Mouse (Mus musculus): Measurements from ENCODE around the gene Uvssa. TPM values are rescaled to one million over a fixed set of nuclear protein-coding genes. Genes with fewer than 3 reads are reported as not detected.

The Uvssa gene
- polyA plus RNA-seq, 1 experiment from 2014 or later, result 8.4 TPM

- no peak for TF ChIP-seq CTCF (IDR thresholded peaks at IDR 0.05; ENCODE audit: low read depth)
- WGBS, result 80% methylated on average over 18 of the region's 18 CpGs
- Histone ChIP-seq H3K4me3 (ENCODE audit: low read depth, low read length) (no peak overlapping the region), H3K4me2 (no peak overlapping the region), H3K27ac (ENCODE audit: low read depth) (no peak overlapping the region), H3K4me1 (ENCODE audit: insufficient read depth) (no peaks in the 10 kb centered on the region), H3K9me3 (ENCODE audit: low read depth, low read length) (no peaks in the 10 kb centered on the region), H3K36me3 (ENCODE audit: insufficient read depth) (peaks cover 60% of the 10 kb centered on the region), H3K9ac (no peak overlapping the region), H3K27me3 (ENCODE audit: insufficient read depth, low read length) (no peaks in the 10 kb centered on the region)
- ATAC-seq (ENCODE audit: insufficient read depth), result no peak
- DNase-seq, result no peak
Observed at GRCm38 (mm10) chr5:33372331-33373038, 5.9 kb upstream of the Uvssa start.

- no peak for TF ChIP-seq CTCF (IDR thresholded peaks at IDR 0.05; ENCODE audit: low read depth)
- Histone ChIP-seq H3K4me2 (peak overlapping the region; percentile 89), H3K27me3 (ENCODE audit: insufficient read depth, low read length) (no peaks in the 10 kb centered on the region), H3K4me1 (ENCODE audit: insufficient read depth) (0 out of 2 replicates have a peak, but pooled peaks cover 3% of the 10 kb centered on the region), H3K4me3 (ENCODE audit: low read depth, low read length) (peak overlapping the region; percentile 63), H3K27ac (ENCODE audit: low read depth) (peak overlapping the region; percentile 84; the same call in 1 of the 2 replicates), H3K9me3 (ENCODE audit: low read depth, low read length) (no peaks in the 10 kb centered on the region), H3K36me3 (ENCODE audit: insufficient read depth) (peaks cover 16% of the 10 kb centered on the region), H3K9ac (peak overlapping the region; percentile 60; the same call in 1 of the 2 replicates)
- no peak for ATAC-seq (ENCODE audit: insufficient read depth)
- WGBS, result 33% methylated on average over 6 of the region's 6 CpGs
- DNase-seq, result peak; percentile 39
Observed at GRCm38 (mm10) chr5:33377176-33377575, 1.2 kb upstream of the Uvssa start.

GRCm38 (mm10) chr5:33377801-33378301, 498 bp upstream of the Uvssa start:
- WGBS, result under 1% methylated on average over 21 of the region's 21 CpGs
- ATAC-seq (ENCODE audit: insufficient read depth) (no peak), DNase-seq (peak; percentile 59)
- peak overlapping the region; percentile 89 for H3K4me2 ChIP-seq
- H3K27ac ChIP-seq (ENCODE audit: low read depth), result peak overlapping the region; percentile 84
- H3K36me3 ChIP-seq (ENCODE audit: insufficient read depth), result peaks cover 12% of the 10 kb centered on the region
- H3K4me3 ChIP-seq (ENCODE audit: low read depth, low read length), result peak overlapping the region; percentile 63
- H3K9me3 ChIP-seq (ENCODE audit: low read depth, low read length), result no peaks in the 10 kb centered on the region
- no peak for TF ChIP-seq CTCF (IDR thresholded peaks at IDR 0.05; ENCODE audit: low read depth)
- no peaks in the 10 kb centered on the region for H3K27me3 ChIP-seq (ENCODE audit: insufficient read depth, low read length)
- H3K9ac ChIP-seq, result peak overlapping the region; percentile 60
- 0 out of 2 replicates have a peak, but pooled peaks cover 3% of the 10 kb centered on the region for H3K4me1 ChIP-seq (ENCODE audit: insufficient read depth)

GRCm38 (mm10) chr5:33387550-33387949, 9.2 kb downstream of the Uvssa start:
- Histone ChIP-seq H3K27ac (ENCODE audit: low read depth) (no peak overlapping the region), H3K9me3 (ENCODE audit: low read depth, low read length) (no peaks in the 10 kb centered on the region), H3K4me3 (ENCODE audit: low read depth, low read length) (no peak overlapping the region), H3K36me3 (ENCODE audit: insufficient read depth) (peaks cover 25% of the 10 kb centered on the region; the same call in 1 of the 2 replicates), H3K4me2 (no peak overlapping the region), H3K4me1 (ENCODE audit: insufficient read depth) (no peaks in the 10 kb centered on the region), H3K27me3 (ENCODE audit: insufficient read depth, low read length) (no peaks in the 10 kb centered on the region), H3K9ac (no peak overlapping the region)
- TF ChIP-seq CTCF (IDR thresholded peaks at IDR 0.05; ENCODE audit: low read depth), result no peak
- DNase-seq (no peak), ATAC-seq (ENCODE audit: insufficient read depth) (no peak)
- 82% methylated on average over 11 of the region's 11 CpGs for WGBS

GRCm38 (mm10) chr5:33393803-33394202, 15.5 kb downstream of the Uvssa start:
- Histone ChIP-seq H3K4me1 (ENCODE audit: insufficient read depth) (no peaks in the 10 kb centered on the region), H3K9me3 (ENCODE audit: low read depth, low read length) (no peaks in the 10 kb centered on the region), H3K27me3 (ENCODE audit: insufficient read depth, low read length) (no peaks in the 10 kb centered on the region), H3K27ac (ENCODE audit: low read depth) (no peak overlapping the region), H3K36me3 (ENCODE audit: insufficient read depth) (peaks cover 18% of the 10 kb centered on the region; the same call in 1 of the 2 replicates), H3K9ac (no peak overlapping the region), H3K4me2 (no peak overlapping the region), H3K4me3 (ENCODE audit: low read depth, low read length) (no peak overlapping the region)
- WGBS, result 17% methylated on average over 7 of the region's 7 CpGs
- peak; percentile 60; the same call in 1 of the 2 replicates for ATAC-seq (ENCODE audit: insufficient read depth)
- peak; percentile 95 for TF ChIP-seq CTCF (IDR thresholded peaks at IDR 0.05; ENCODE audit: low read depth)
- peak; percentile 86 for DNase-seq

GRCm38 (mm10) chr5:33395693-33396092, 17.3 kb downstream of the Uvssa start:
- WGBS, result 89% methylated on average over 11 of the region's 11 CpGs
- no peak overlapping the region for H3K27ac ChIP-seq (ENCODE audit: low read depth)
- H3K9ac ChIP-seq, result no peak overlapping the region
- DNase-seq, result no peak
- peaks cover 14% of the 10 kb centered on the region; the same call in 1 of the 2 replicates for H3K36me3 ChIP-seq (ENCODE audit: insufficient read depth)
- no peaks in the 10 kb centered on the region for H3K4me1 ChIP-seq (ENCODE audit: insufficient read depth)
- ATAC-seq (ENCODE audit: insufficient read depth), result no peak
- no peaks in the 10 kb centered on the region for H3K9me3 ChIP-seq (ENCODE audit: low read depth, low read length)
- no peaks in the 10 kb centered on the region for H3K27me3 ChIP-seq (ENCODE audit: insufficient read depth, low read length)
- TF ChIP-seq CTCF (IDR thresholded peaks at IDR 0.05; ENCODE audit: low read depth), result no peak
- no peak overlapping the region for H3K4me2 ChIP-seq
- H3K4me3 ChIP-seq (ENCODE audit: low read depth, low read length), result no peak overlapping the region

- ATAC-seq (ENCODE audit: insufficient read depth) (no peak), DNase-seq (no peak)
- TF ChIP-seq CTCF (IDR thresholded peaks at IDR 0.05; ENCODE audit: low read depth), result no peak
- H3K36me3 ChIP-seq (ENCODE audit: insufficient read depth), result peaks cover 7% of the 10 kb centered on the region; the same call in 1 of the 2 replicates
- no peaks in the 10 kb centered on the region for H3K4me1 ChIP-seq (ENCODE audit: insufficient read depth)
- WGBS, result 73% methylated on average over 7 of the region's 7 CpGs
- H3K27me3 ChIP-seq (ENCODE audit: insufficient read depth, low read length), result no peaks in the 10 kb centered on the region
- no peak overlapping the region for H3K9ac ChIP-seq
- no peak overlapping the region for H3K4me3 ChIP-seq (ENCODE audit: low read depth, low read length)
- H3K9me3 ChIP-seq (ENCODE audit: low read depth, low read length), result no peaks in the 10 kb centered on the region
- H3K4me2 ChIP-seq, result no peak overlapping the region
- no peak overlapping the region for H3K27ac ChIP-seq (ENCODE audit: low read depth)
Observed at GRCm38 (mm10) chr5:33396828-33397227, 18.5 kb downstream of the Uvssa start.
